Mouse (Mus musculus): ENCODE measurements at regions not wholly inside any gene's neighbourhood (a gene's known extent, or its start where the extent isn't known, plus 50 kb on each side); places are given as distances from the start of the nearest gene placed in this dataset.

DNA sequence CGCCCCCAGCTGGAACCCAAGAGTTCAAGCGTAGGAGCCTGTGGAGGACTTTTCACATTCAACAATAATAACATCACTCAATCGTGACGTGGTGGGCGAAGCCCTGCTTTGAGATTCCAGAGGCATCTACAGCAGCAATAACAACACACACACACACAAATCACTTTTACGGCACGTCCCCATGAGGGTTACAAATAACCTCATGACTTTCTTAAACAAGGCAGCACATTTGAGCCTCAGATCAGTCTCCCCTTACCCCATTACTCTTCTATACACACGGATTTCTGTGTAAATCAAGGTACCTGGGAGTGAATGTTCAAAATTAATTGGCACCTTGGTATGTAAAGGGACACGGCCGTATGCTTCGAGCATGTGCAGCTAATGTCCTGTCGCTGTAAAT is 354.4 kb downstream of the Ajap1 start:
- TF ChIP-seq TBP (IDR thresholded peaks at IDR 0.05; ENCODE audit: low read depth, low read length) (no peak), USF2 (IDR thresholded peaks at IDR 0.05; ENCODE audit: borderline replicate concordance in 1 of 2, insufficient read depth in 1 of 2, low read depth in 1 of 2, low read length in 2 of 2) (no peak), RAD21 (IDR thresholded peaks at IDR 0.05; ENCODE audit: low read depth, low read length) (no peak), CTCF (IDR thresholded peaks at IDR 0.05 in 2 of 3, conservative IDR thresholded peaks at IDR 0.05 in 1 of 3; ENCODE audit: control insufficient read depth in 1 of 3, insufficient read depth in 1 of 3, low read depth in 2 of 3, low read length in 3 of 3, poor library complexity in 1 of 3, severe bottlenecking in 1 of 3) (no peak), POLR2A (IDR thresholded peaks at IDR 0.05; ENCODE audit: control insufficient read depth in 1 of 2, insufficient read depth in 1 of 2, low read depth in 1 of 2, low read length in 2 of 2, poor library complexity in 1 of 2) (no peak), JUND (IDR thresholded peaks at IDR 0.05; ENCODE audit: low read depth, low read length) (no peak), ELF1 (IDR thresholded peaks at IDR 0.05; ENCODE audit: low read depth, low read length) (no peak), TCF12 (IDR thresholded peaks at IDR 0.05; ENCODE audit: low read depth, low read length) (no peak), MAX (IDR thresholded peaks at IDR 0.05; ENCODE audit: low read length) (no peak), KAT2A (conservative IDR thresholded peaks at IDR 0.05; ENCODE audit: low read depth, low read length) (no peak), USF1 (IDR thresholded peaks at IDR 0.05; ENCODE audit: low read depth, low read length) (no peak), E2F4 (IDR thresholded peaks at IDR 0.05; ENCODE audit: borderline replicate concordance, low read depth, low read length) (no peak)
